Mouse (Mus musculus): Measurements from ENCODE around the gene E330021D16Rik. TPM values are rescaled to one million over a fixed set of nuclear protein-coding genes. Genes with fewer than 3 reads are reported as not detected.

Gene E330021D16Rik
- total RNA-seq, 2 experiments from 2014 or later: not detected

DNA sequence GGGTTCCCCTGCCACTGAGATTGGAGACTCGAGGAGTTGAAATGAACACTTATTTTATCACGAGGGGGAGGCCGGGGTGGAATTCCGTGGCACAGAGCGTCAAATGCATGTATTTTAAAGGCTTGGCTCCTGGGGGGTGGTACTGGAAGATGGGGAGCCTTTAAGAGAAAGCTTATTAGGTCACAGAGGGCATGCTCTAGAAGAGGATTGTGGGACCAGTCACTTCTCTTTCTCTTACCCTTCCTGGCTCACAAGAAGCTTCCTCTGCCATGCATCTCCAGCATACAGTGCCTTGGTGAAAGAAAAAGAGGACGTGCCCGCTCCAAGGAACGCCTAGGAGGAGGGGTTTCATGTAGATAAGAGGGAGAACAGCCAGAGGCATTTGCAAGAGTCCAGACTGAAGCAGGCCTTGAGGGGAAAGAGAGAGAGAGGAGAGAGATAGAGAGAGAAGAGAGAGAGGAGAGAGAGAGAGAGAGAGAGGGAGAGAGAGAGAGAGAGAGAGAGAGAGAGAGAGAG is 3.0 kb upstream of the E330021D16Rik start:
- Histone ChIP-seq H3K4me3 (no peak overlapping the region), H3K27ac (no peak overlapping the region)
- no peak for DNase-seq
- intact Hi-C loops (cut with DNase I): no loop called here
- no peak for TF ChIP-seq CTCF (IDR thresholded peaks at IDR 0.05)

DNA sequence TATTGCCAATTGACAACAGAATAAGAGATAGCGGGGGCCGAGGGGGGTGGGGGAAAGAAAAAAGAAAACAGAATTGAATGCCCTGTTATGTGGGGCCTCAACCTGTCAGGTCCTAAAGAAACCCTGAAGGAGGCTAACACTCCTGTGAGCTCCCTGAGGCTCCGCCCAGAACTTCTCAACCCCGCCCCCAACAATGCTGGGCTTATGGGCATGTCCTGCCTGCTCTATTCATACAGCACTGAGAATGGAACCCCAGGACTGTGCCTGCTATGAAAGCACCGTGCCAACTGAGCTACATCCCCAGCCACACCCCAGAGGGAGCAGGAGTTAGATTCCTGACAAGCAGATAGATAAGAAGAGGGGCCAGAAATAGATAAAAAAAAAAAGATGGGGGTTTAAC is 2.5 kb upstream of the E330021D16Rik start:
- intact Hi-C loops (cut with DNase I): no loop called here
- Histone ChIP-seq H3K27ac (no peak overlapping the region), H3K4me3 (no peak overlapping the region)
- DNase-seq: no peak
- no peak for TF ChIP-seq CTCF (IDR thresholded peaks at IDR 0.05)

DNA sequence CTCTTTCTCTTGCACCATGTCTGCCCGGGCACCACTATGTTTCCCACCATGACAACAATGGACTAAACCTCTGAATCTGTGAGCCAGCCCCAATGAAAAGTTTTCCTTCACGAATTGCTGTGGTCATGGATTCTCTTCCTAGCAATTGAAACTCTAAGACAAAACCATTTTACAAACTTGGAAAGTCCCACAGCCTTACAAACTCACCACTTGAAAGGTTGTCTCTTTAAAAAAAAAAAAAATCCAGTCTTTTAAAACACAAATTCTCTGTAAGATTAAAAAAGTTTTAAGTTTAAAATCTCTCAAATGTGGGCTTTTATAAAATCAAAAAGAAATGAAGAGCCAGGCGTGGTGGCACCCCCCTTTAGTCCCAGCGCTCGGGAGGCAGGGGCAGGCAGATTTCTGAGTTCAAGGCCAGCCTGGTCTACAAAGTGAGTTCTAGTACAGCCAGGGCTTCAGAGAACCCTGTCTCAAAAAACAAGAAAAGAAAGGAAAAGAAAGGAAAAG is 1.5 kb downstream of the E330021D16Rik start:
- TF ChIP-seq CTCF (IDR thresholded peaks at IDR 0.05): no peak
- intact Hi-C loops (cut with DNase I): no loop called here
- H3K27ac ChIP-seq: no peak overlapping the region

DNA sequence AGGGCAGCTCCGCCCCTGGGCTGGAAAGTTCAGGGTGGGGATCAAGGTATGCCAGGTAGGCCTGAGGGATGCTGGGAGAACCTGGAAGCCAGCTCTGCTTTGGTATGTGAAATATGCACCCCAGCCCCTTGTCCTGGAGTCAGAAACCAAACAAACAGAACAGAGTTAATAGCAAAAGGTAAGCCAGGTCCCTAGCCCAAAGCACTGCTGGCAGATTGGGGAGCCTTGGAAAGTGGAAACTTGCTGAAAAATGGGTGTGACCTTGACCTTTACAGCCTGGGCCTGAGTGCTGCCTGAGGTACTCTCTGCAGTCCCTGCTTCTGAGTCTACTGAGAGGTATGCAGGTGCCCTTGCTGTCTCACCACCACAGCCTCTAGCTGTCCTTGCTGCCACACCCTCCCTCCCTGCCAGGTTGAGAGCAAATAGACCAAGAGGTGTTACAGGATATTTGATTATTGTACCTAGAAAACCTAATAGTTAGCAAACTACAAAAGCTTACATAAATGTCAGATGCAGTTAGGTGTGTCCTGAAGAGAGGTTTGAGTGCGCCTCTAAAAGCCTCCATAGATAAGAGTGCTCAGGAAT is 7.7 kb downstream of the E330021D16Rik start:
- no peak overlapping the region for H3K27ac ChIP-seq
- intact Hi-C loops (cut with DNase I): no loop called here
- no peak for DNase-seq
- TF ChIP-seq CTCF (IDR thresholded peaks at IDR 0.05): no peak
- no peak overlapping the region for H3K4me3 ChIP-seq

More for the DNA sequence above, 1.5 kb downstream of the E330021D16Rik start:
- H3K4me3 ChIP-seq: no peak overlapping the region
- DNase-seq: no peak

DNA sequence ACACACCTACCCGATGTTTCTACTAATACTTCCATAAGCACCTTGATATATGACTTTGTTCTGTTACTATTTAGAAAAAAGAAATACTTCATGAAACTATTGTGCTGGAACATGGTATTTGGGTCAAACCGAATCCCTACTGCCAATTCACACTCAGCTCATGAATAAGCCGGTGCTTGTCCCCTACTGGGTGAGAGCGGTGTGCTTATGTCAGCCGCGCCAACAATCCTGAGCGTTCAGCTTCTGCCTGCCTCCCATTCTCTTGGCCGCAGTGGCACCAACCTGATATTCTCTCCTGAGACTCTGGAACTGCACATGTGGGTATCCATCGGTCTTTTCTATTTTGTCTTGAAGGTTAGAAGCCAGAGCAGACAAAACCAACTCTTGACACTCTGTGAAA is 18.5 kb downstream of the E330021D16Rik start:
- intact Hi-C loops (cut with DNase I): no loop called here
- no peak for TF ChIP-seq CTCF (IDR thresholded peaks at IDR 0.05)

DNA sequence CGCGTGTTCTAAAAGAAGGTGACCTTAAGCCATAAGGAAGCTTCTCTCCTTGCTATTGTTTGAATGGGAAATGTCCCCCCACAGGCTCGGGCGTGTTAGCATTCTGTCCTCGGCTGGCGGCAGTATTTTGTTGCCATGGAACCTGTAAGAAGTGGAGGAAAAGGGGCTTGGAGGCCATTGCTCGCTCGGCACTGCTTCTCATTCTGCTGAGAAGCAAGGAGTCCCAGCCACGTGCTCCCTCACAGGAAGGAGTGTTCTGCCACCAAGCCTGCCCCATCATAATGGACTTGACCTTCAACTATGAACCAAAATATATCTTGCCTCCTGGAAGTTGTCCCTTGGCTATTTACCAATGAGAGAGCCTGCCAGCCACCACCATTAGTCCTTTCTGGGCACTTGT is 25.1 kb downstream of the E330021D16Rik start:
- no peak for TF ChIP-seq CTCF (IDR thresholded peaks at IDR 0.05)
- Histone ChIP-seq H3K4me3 (no peak overlapping the region), H3K27ac (no peak overlapping the region)
- DNase-seq: no peak
- intact Hi-C loops (cut with DNase I): no loop called here

More for the DNA sequence above, 18.5 kb downstream of the E330021D16Rik start:
- H3K27ac ChIP-seq: no peak overlapping the region
- no peak overlapping the region for H3K4me3 ChIP-seq
- no peak for DNase-seq

DNA sequence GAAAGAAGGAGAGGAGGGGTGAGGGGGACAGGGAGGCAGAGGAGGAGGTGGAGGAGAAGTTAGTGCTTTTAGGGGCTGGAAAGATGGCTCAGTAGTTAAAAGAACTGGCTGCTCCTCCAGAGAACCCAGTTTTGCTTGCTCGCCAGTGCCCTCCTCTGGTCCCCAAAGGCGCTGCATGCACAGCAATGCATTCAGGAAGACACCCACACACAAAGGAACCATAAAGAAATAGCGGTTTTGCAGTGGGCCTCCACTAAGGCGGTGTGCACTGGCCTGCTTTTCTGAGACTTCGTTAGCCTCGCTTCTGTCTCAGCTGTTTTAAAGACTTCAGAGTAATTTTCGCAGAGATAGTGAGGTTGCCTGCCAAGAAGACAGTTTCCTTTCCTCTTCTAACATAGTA is 30.1 kb downstream of the E330021D16Rik start:
- intact Hi-C loops (cut with DNase I): no loop called here
- Histone ChIP-seq H3K27ac (no peak overlapping the region), H3K4me3 (no peak overlapping the region)
- TF ChIP-seq CTCF (IDR thresholded peaks at IDR 0.05): peak; percentile 13; the same call in 1 of the 2 replicates
- no peak for DNase-seq

DNA sequence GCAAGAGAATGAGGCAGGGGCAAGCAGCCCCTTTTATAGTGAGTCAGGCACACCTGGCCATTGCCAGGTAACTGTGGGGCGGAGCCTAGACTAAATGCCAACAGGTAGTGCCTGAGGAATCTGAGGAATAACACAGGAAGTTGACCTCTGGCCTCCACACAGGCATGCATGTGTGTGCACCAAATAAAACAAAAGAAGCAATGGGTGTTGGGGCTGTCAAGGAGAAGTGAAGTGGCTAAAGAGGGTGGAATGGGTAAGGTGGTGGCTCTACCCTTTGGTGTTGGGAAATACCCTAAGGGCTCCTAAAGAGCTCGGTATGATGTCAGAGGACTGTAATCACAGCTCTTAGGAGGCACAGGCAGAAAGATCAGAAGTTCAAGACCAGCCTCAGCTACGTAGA is 32.2 kb downstream of the E330021D16Rik start:
- no peak for TF ChIP-seq CTCF (IDR thresholded peaks at IDR 0.05)
- Histone ChIP-seq H3K27ac (no peak overlapping the region), H3K4me3 (no peak overlapping the region)
- DNase-seq: no peak
- intact Hi-C loops (cut with DNase I): no loop called here

DNA sequence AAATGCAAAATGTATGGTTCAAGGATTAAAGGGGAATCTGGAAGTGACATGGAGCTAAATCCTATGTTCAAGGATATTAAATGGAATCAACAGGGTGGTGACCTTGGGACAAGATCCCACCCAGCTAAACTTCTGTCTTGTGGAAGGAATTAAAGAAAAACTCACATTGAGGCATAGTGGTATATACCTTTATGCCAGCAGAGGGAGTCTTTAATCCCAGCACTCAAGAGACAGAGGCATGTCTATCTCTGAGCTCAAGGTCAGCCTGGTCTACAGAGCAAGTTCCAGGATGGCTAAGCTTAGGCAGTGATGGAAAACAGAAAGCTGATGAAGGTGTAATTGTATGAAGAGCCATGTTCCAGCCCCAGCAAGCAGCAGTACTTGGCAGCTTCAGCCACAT is 39.3 kb downstream of the E330021D16Rik start:
- DNase-seq: no peak
- Histone ChIP-seq H3K27ac (no peak overlapping the region), H3K4me3 (no peak overlapping the region)
- no peak for TF ChIP-seq CTCF (IDR thresholded peaks at IDR 0.05)
- intact Hi-C loops (cut with DNase I): no loop called here

DNA sequence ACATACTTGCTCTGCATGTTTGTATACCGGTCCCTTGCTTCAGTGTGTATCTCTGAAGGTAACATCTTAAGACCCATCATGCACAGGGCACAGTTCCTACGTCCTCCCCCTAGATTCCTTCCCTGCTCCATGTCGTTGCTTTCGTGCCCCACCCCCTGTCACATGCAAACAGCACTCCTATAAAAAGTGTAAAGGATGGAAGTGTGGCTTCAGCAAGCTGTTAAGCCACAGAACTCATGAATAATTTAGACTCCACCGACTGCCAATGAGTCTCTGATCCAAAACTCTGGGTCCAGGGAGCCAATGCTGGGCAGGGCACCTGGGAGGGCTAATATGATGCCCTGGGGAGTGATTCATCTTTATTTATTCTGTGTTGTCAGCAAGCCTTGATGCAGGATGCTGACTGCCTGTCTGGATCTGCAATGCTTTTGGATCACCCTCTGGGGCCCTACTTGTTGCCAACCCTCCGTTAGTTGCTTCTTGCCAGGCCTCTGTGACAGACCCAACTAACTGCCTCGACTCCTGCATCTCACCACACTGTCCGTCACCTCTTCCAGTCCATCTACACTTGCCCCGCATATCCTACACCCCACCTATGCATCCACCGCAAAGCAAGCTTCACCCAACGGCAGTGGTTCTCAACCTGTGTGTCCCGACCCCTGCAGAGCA is 50.8 kb downstream of the E330021D16Rik start:
- DNase-seq: no peak
- no peak for TF ChIP-seq CTCF (IDR thresholded peaks at IDR 0.05)
- intact Hi-C loops (cut with DNase I): no loop called here
- no peak overlapping the region for H3K4me3 ChIP-seq
- no peak overlapping the region for H3K27ac ChIP-seq

DNA sequence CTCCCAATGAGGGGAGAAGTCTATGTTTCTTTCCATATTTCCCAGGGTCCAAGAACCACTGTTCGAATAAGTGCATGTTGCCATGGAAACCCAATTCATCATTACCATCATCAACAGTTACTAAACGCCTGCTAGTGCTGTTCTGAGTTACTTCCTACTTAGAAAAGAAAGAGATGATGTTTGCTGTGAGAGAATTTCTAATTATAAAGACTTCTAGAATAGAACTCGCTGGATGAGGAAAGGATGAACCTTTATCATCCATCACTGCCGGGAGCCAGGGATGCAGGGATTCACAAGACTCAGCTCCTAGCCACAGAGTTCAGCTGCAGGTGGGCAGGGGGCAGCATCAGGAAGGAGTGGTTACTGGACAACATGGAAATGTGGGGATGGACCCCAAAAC is 51.4 kb downstream of the E330021D16Rik start:
- H3K27ac ChIP-seq: no peak overlapping the region
- no peak for DNase-seq
- no peak overlapping the region for H3K4me3 ChIP-seq
- intact Hi-C loops (cut with DNase I): no loop called here
- no peak for TF ChIP-seq CTCF (IDR thresholded peaks at IDR 0.05)

DNA sequence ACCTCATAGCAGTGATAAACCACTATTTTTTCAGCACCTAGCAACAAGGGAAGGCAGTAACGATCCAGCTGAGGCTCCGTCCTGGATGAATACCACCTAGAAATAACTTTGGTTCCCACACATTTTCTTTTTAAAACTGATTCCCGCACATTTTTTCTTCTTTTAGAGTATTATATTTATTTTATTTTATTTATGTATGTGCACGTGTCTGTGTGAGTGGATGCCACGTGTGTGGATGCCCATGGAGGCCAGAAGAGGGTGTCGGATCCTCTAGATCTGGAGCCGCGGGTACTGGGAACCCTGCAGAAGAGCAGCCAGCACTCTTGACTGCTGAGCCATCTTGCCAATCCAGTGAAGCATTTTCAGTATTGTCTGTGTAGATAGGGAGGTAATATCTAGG is 52.1 kb downstream of the E330021D16Rik start:
- TF ChIP-seq CTCF (IDR thresholded peaks at IDR 0.05): no peak
- Histone ChIP-seq H3K27ac (no peak overlapping the region), H3K4me3 (no peak overlapping the region)
- DNase-seq: no peak
- intact Hi-C loops (cut with DNase I): no loop called here

DNA sequence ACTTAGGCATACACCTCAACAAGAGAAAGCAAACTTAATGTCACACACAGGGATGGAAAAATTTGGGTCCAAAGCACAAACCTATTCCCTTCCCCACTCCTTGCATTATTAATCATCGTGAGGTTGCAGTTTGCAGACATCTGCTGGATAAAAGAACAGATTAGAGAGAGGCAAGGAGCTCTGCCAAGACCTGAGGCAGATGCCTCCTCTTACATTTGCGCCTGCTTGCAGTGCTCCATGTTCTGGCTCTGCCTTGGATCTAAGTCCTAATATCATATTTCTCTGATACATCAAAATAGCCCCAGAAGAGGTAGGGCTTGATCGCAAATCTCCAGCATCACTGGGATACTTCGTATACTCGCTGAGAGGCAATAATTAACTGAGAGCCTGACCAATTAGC is 56.9 kb downstream of the E330021D16Rik start:
- Histone ChIP-seq H3K4me3 (no peak overlapping the region), H3K27ac (no peak overlapping the region)
- no peak for DNase-seq
- no peak for TF ChIP-seq CTCF (IDR thresholded peaks at IDR 0.05)
- intact Hi-C loops (cut with DNase I): no loop called here
